Mouse (Mus musculus): ENCODE measurements at regions not wholly inside any gene's neighbourhood (a gene's known extent, or its start where the extent isn't known, plus 50 kb on each side); places are given as distances from the start of the nearest gene placed in this dataset.

GRCm38 (mm10) chr19:21337201-21337600, 65.1 kb downstream of the Zfand5 start:
- DNase-seq (ENCODE audit: extremely low spot score in 1 of 2, low spot score in 1 of 2): no peak

- peak in 1 of 2 experiments; percentile 57 for DNase-seq (ENCODE audit: extremely low spot score in 1 of 2, low spot score in 1 of 2)
Observed at GRCm38 (mm10) chr19:21340563-21340962, 68.5 kb downstream of the Zfand5 start.

All from frontal cortex, adult 2 months (tissue).